In the genomic region with DNA sequence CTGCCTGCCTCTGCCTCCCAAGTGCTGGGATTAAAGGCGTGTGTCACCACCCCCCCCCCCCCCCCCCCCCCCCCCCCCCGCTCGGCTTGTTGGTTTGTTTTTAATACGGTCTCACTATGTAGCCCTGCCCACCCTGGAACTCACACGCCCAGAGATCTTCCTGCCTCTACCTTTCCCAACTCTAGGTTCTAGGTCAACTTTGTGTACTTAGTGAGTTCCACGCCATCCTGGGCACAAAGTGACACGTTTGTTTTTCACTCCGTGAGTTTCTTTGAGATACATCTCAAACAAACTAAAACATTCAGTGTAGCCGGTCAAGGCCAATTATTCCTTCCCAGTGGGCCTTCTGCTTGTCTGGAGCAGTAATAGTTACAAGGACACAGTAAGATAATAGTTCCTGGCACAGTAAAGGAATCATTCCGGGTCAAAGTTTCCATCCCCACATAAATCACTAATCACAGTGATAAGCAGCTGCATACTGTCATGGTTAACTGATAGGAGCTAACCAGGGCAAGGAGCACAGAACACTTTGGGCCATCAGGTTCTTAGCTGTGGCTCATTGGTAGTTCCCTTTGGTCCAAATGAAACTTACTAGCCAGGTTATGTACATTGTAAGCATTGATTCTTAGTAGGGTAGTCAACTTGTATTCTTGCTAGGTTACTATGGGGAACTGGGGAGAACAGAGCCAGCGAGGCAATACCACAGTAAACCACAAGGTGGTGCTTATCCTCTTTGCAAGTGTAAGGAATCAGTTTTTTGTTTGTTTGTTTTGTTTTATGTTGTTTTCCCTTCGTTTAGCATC, we compare ENCODE assay signal across 8 mouse cellular contexts. TPM values are rescaled to one million over a fixed set of nuclear protein-coding genes. Genes with fewer than 3 reads are reported as not detected.
A peak's percentile ranks its signal among the peaks of the same experiment; 100 is the strongest.
DNase-seq lines count a peak whose midpoint lies in the region; ATAC-seq and TF ChIP-seq lines count a peak whose summit lies in the region.

No protein-coding gene starts in this region.

- TF ChIP-seq CTCF in C2C12 (IDR thresholded peaks at IDR 0.05; ENCODE audit: control insufficient read depth, insufficient read depth, insufficient read length) = peak; percentile 35
- peak; percentile 94 for TF ChIP-seq CTCF in gastrocnemius, adult 2 months (IDR thresholded peaks at IDR 0.05)
- peak; percentile 81 for TF ChIP-seq CTCF in lung, embryonic 14.5 days (IDR thresholded peaks at IDR 0.05; ENCODE audit: low read depth)

- no peaks in the 10 kb centered on the region for H3K4me1 ChIP-seq in lung, embryonic 14.5 days (ENCODE audit: insufficient read depth)

- intact Hi-C loops in gastrocnemius, adult 2 months (cut with DNase I) = loop anchor here (2.0 kb wide), 1 partner anchor 319 kb away; no protein-coding TSS in a partner anchor

- H3K9me3 ChIP-seq in lung, embryonic 14.5 days (ENCODE audit: low read depth, low read length) = no peaks in the 10 kb centered on the region

- DNase-seq in MN1 (ENCODE audit: low spot score) = peak; percentile 79
- peak; percentile 69 for DNase-seq in cerebellum, adult 9-10 months
- peak; percentile 64 for DNase-seq in gastrocnemius, adult 2 months
- DNase-seq in kidney, postnatal 14 days = peak; percentile 71
- DNase-seq in lung, embryonic 14.5 days = peak; percentile 85
- peak; percentile 79 for DNase-seq in retina, embryonic 14.5 days (ENCODE audit: low spot score)
- DNase-seq in urinary bladder, postnatal 14 days (ENCODE audit: low spot score) = peak; percentile 73

- no peak for ATAC-seq in lung, embryonic 14.5 days (ENCODE audit: insufficient read depth)

- no peak overlapping the region for H3K4me3 ChIP-seq in C2C12 (ENCODE audit: insufficient read depth, poor library complexity, severe bottlenecking)
- H3K4me3 ChIP-seq in gastrocnemius, adult 2 months = no peak overlapping the region
- no peak overlapping the region for H3K4me3 ChIP-seq in lung, embryonic 14.5 days (ENCODE audit: low read depth, low read length)

- no peak overlapping the region for H3K9ac ChIP-seq in lung, embryonic 14.5 days

- H3K27ac ChIP-seq in gastrocnemius, adult 2 months = no peak overlapping the region
- H3K27ac ChIP-seq in lung, embryonic 14.5 days (ENCODE audit: low read depth) = no peak overlapping the region

- no peaks in the 10 kb centered on the region for H3K79me2 ChIP-seq in C2C12 (ENCODE audit: control insufficient read depth, insufficient read depth)

- no peaks in the 10 kb centered on the region for H3K79me3 ChIP-seq in C2C12 (ENCODE audit: low read depth)

- WGBS in lung, embryonic 14.5 days = 66% methylated on average over 9 of the region's 12 CpGs

- no peak overlapping the region for H3ac ChIP-seq in C2C12 (ENCODE audit: control insufficient read depth, insufficient read length, low read depth)

- no peak overlapping the region for H3K4me2 ChIP-seq in lung, embryonic 14.5 days

- H3K36me3 ChIP-seq in C2C12 (ENCODE audit: control insufficient read depth, insufficient read depth) = peaks cover 11% of the 10 kb centered on the region
- H3K36me3 ChIP-seq in lung, embryonic 14.5 days (ENCODE audit: insufficient read depth) = 0 out of 2 replicates have a peak, but pooled peaks cover 17% of the 10 kb centered on the region

- H3K27me3 ChIP-seq in C2C12 (ENCODE audit: control insufficient read depth, insufficient read depth, insufficient read length) = no peaks in the 10 kb centered on the region
- H3K27me3 ChIP-seq in lung, embryonic 14.5 days (ENCODE audit: insufficient read depth, low read length) = no peaks in the 10 kb centered on the region

TF ChIP-seq in C2C12, 6 proteins besides CTCF, POLR2A, EP300 and RAD21:
- TF ChIP-seq CEBPB (IDR thresholded peaks at IDR 0.05; ENCODE audit: low read depth) = no peak
- TF ChIP-seq USF1 (IDR thresholded peaks at IDR 0.05; ENCODE audit: low read depth) = no peak
- TF ChIP-seq MYOD1 (IDR thresholded peaks at IDR 0.05; ENCODE audit: control insufficient read depth, insufficient read length, low read depth) = no peak
- no peak for TF ChIP-seq MYOG (IDR thresholded peaks at IDR 0.05; ENCODE audit: control insufficient read depth, extremely low read depth, insufficient read length)
- no peak for TF ChIP-seq MAX (IDR thresholded peaks at IDR 0.05)
- no peak for TF ChIP-seq FOSL1 (IDR thresholded peaks at IDR 0.05; ENCODE audit: insufficient read depth, low read length, poor library complexity, severe bottlenecking)

RNA-seq across cellular contexts. Expression of a gene that starts 15.1 kb away (rescaled TPM):
- 7.3 TPM for polyA plus RNA-seq in C2C12 (2012; fragmentation: generic; extraction: Trizol)
- 1 to 10 TPM; 5.5 to 6.2 TPM for total RNA-seq in gastrocnemius, adult 2 months (2021)
- polyA plus RNA-seq in lung, embryonic 14.5 days (2014; fragmentation: Nextera tagmentation; extraction: Ambion mirVana) = 21.7 and 22.9 TPM in 2 replicates

RNA-seq across cellular contexts. Expression of a gene that starts 24.8 kb away (rescaled TPM):
- 6,760 TPM for polyA plus RNA-seq in C2C12 (2012; fragmentation: generic; extraction: Trizol)
- 100 to 1,000 TPM; 215 to 230 TPM for total RNA-seq in gastrocnemius, adult 2 months (2021)
- polyA plus RNA-seq in lung, embryonic 14.5 days (2014; fragmentation: Nextera tagmentation; extraction: Ambion mirVana) = 235 and 246 TPM in 2 replicates

RNA-seq across cellular contexts. Expression of a gene that starts 39.4 kb away (rescaled TPM):
- not detected for polyA plus RNA-seq in C2C12 (2012; fragmentation: generic; extraction: Trizol)
- not detected for total RNA-seq in gastrocnemius, adult 2 months (2021)
- not detected in 2 replicates for polyA plus RNA-seq in lung, embryonic 14.5 days (2014; fragmentation: Nextera tagmentation; extraction: Ambion mirVana)

Comparison
In these comparisons a context has a peak if more than half of its experiments do, and no peak if none do; other contexts are left out.
1. CTCF ChIP-seq: peak in every context shown above with its lines; median percentile 94 in gastrocnemius, adult 2 months; 81 in lung, embryonic 14.5 days; 35 in C2C12.
2. RNA of a gene that starts 24.8 kb away (polyA plus RNA-seq): 6,760 TPM in C2C12 (single experiment); 235 to 246 TPM in lung, embryonic 14.5 days; every median in the first group is over 10 times any median in the second.
3. Peak in every context shown above with its lines, with median percentiles within 50 percentile points of each other: DNase-seq.